10 mouse cellular contexts compared by ENCODE assay signal in the genomic region with DNA sequence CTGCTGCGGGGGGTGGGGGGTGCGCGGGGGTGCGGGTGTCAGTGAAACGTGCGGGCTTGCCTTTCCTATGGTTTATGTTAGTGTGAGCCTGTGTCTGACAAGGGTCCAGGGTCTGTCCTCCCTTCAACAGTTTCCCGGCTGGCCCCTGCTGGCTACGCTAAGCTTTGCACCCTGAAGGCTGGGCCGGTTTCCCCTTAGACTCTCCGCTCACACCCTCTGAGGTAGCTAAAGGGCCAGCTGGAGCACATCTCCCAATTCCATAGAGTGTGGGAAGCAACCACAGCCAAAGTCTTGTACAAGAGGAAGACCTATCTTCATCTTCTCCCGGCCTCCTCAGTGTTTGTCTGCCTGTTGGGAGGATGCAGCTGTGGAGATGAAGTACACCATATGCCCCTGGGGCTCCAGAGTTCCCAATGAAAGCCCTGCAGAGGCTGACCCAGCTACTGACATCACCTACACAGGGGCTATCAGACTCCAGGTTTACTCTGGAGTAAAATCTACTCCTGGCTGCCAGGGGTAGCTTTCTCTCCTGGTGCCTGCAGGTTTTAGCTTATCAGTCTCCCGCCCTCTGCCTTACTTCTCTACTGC. TPM values are rescaled to one million over a fixed set of nuclear protein-coding genes. Genes with fewer than 3 reads are reported as not detected.
A peak's percentile ranks its signal among the peaks of the same experiment; 100 is the strongest.
DNase-seq lines count a peak whose midpoint lies in the region; ATAC-seq and TF ChIP-seq lines count a peak whose summit lies in the region.
"Had no signal": no experiment of that assay in that cellular context is flagged by ENCODE, and none has a peak within 500 bp of the region (broad histone marks: within the 10 kb centered on the region; RNA-seq: fewer than 3 reads in every experiment).

No protein-coding gene starts in this region.

- H3K27me3 ChIP-seq in heart, embryonic 14.5 days (ENCODE audit: control insufficient read depth, insufficient read depth, low read length), result no peaks in the 10 kb centered on the region
- no peaks in the 10 kb centered on the region for H3K27me3 ChIP-seq in heart, embryonic 10.5 days (ENCODE audit: insufficient read depth, poor library complexity, severe bottlenecking)
- no peaks in the 10 kb centered on the region for H3K27me3 ChIP-seq in lung, embryonic 14.5 days (ENCODE audit: insufficient read depth, low read length)
- no peaks in the 10 kb centered on the region for H3K27me3 ChIP-seq in neural tube, embryonic 12.5 days (replicated peaks)

- peaks cover 0 to 8% of the 10 kb centered on the region in 2 experiments; a peak in 1 of 4 replicates for H3K4me1 ChIP-seq in heart, embryonic 14.5 days (ENCODE audit: control insufficient read depth in 2 of 2, insufficient read depth in 2 of 2, low read length in 2 of 2)
- H3K4me1 ChIP-seq in heart, embryonic 10.5 days, result no peaks in the 10 kb centered on the region
- no peaks in the 10 kb centered on the region for H3K4me1 ChIP-seq in lung, embryonic 14.5 days (ENCODE audit: insufficient read depth)
- no peaks in the 10 kb centered on the region for H3K4me1 ChIP-seq in neural tube, embryonic 12.5 days

- ATAC-seq in heart, embryonic 14.5 days (ENCODE audit: insufficient number of reproducible peaks, insufficient read depth, low FRiP score, low read depth), result peak; percentile 39
- peak; percentile 98 for ATAC-seq in lung, embryonic 14.5 days (ENCODE audit: insufficient read depth)
- peak; percentile 53; the same call in 1 of the 2 replicates for ATAC-seq in neural tube, embryonic 12.5 days (ENCODE audit: low FRiP score, low read depth)

- H3K4me3 ChIP-seq in heart, embryonic 14.5 days (ENCODE audit: control insufficient read depth in 1 of 2, insufficient read depth in 1 of 2, low read depth in 1 of 2, low read length in 2 of 2), result no peak overlapping the region
- no peak overlapping the region for H3K4me3 ChIP-seq in heart, embryonic 10.5 days
- H3K4me3 ChIP-seq in lung, embryonic 14.5 days (ENCODE audit: low read depth, low read length), result no peak overlapping the region
- H3K4me3 ChIP-seq in neural tube, embryonic 12.5 days, result no peak overlapping the region

- no peak overlapping the region for H3K4me2 ChIP-seq in heart, embryonic 14.5 days (ENCODE audit: low read length)
- no peak overlapping the region for H3K4me2 ChIP-seq in lung, embryonic 14.5 days
- H3K4me2 ChIP-seq in neural tube, embryonic 12.5 days (replicated peaks), result no peak overlapping the region

- H3K9ac ChIP-seq in heart, embryonic 14.5 days (ENCODE audit: low read length), result no peak overlapping the region
- no peak overlapping the region for H3K9ac ChIP-seq in lung, embryonic 14.5 days
- no peak overlapping the region for H3K9ac ChIP-seq in neural tube, embryonic 12.5 days

- 30% methylated on average over 11 of the region's 12 CpGs for WGBS in heart, embryonic 14.5 days
- 29% methylated on average over 12 of the region's 12 CpGs for WGBS in heart, embryonic 10.5 days
- WGBS in lung, embryonic 14.5 days, result 21% methylated on average over 12 of the region's 12 CpGs
- WGBS in neural tube, embryonic 12.5 days, result 33% methylated on average over 12 of the region's 12 CpGs

- peak; percentile 64 for TF ChIP-seq CTCF in lung, embryonic 14.5 days (IDR thresholded peaks at IDR 0.05; ENCODE audit: low read depth)

- no peaks in the 10 kb centered on the region for H3K9me3 ChIP-seq in heart, embryonic 14.5 days (ENCODE audit: control insufficient read depth, low read length)
- H3K9me3 ChIP-seq in heart, embryonic 10.5 days, result no peaks in the 10 kb centered on the region
- H3K9me3 ChIP-seq in lung, embryonic 14.5 days (ENCODE audit: low read depth, low read length), result no peaks in the 10 kb centered on the region
- H3K9me3 ChIP-seq in neural tube, embryonic 12.5 days, result no peaks in the 10 kb centered on the region

- H3K36me3 ChIP-seq in heart, embryonic 14.5 days (ENCODE audit: control insufficient read depth, insufficient read depth, low read length), result no peaks in the 10 kb centered on the region
- H3K36me3 ChIP-seq in heart, embryonic 10.5 days, result no peaks in the 10 kb centered on the region
- H3K36me3 ChIP-seq in lung, embryonic 14.5 days (ENCODE audit: insufficient read depth), result no peaks in the 10 kb centered on the region
- no peaks in the 10 kb centered on the region for H3K36me3 ChIP-seq in neural tube, embryonic 12.5 days

- no peak for DNase-seq in heart, embryonic 10.5 days (ENCODE audit: low spot score)
- DNase-seq in lung, embryonic 14.5 days, result peak; percentile 80
- DNase-seq in lung, postnatal 36 days, result no peak
- DNase-seq in embryo, embryonic 11 days, result peak; percentile 52
- no peak for DNase-seq in spleen, postnatal 4 days (ENCODE audit: low spot score in 2 of 2)
- no peak for DNase-seq in right cerebral cortex, postnatal 36 days (ENCODE audit: low spot score in 2 of 2)
- DNase-seq: gastrocnemius, postnatal 14 days; right cerebral cortex, postnatal 4 days had no signal

- no peak overlapping the region for H3K27ac ChIP-seq in heart, embryonic 14.5 days (replicated peaks in 1 of 2; ENCODE audit: control insufficient read depth in 1 of 2, insufficient read depth in 1 of 2, low read depth in 2 of 2, low read length in 2 of 2)
- no peak overlapping the region for H3K27ac ChIP-seq in heart, embryonic 10.5 days
- H3K27ac ChIP-seq in lung, embryonic 14.5 days (ENCODE audit: low read depth), result no peak overlapping the region; the same call in 1 of the 2 replicates
- H3K27ac ChIP-seq in neural tube, embryonic 12.5 days, result no peak overlapping the region

RNA-seq across cellular contexts. Expression of gene Rin2, which starts 19.5 kb away (rescaled TPM):
- polyA plus RNA-seq in heart, embryonic 14.5 days (2014; fragmentation: Nextera tagmentation; extraction: Ambion mirVana), result 18.9 and 20.8 TPM in 2 replicates
- 15.5 and 17.3 TPM in 2 replicates for polyA plus RNA-seq in heart, embryonic 10.5 days (2016; fragmentation: Nextera tagmentation; extraction: Ambion mirVana)
- 26.7 and 27.1 TPM in 2 replicates for polyA plus RNA-seq in lung, embryonic 14.5 days (2014; fragmentation: Nextera tagmentation; extraction: Ambion mirVana)
- 16.1 and 18.1 TPM in 2 replicates for polyA plus RNA-seq in neural tube, embryonic 12.5 days (2016; fragmentation: Nextera tagmentation; extraction: Ambion mirVana)

Comparison
In these comparisons a context has a peak if more than half of its experiments do, and no peak if none do; other contexts are left out.
1. DNase-seq: peak in lung, embryonic 14.5 days (single experiment) and embryo, embryonic 11 days (single experiment); none in heart, embryonic 10.5 days (single experiment), lung, postnatal 36 days (single experiment), spleen, postnatal 4 days (0 of 2) and right cerebral cortex, postnatal 36 days (0 of 2).
2. ATAC-seq: peak in every context shown above with its lines; median percentile 98 in lung, embryonic 14.5 days; 53 in neural tube, embryonic 12.5 days; 39 in heart, embryonic 14.5 days.